In the genomic region with DNA sequence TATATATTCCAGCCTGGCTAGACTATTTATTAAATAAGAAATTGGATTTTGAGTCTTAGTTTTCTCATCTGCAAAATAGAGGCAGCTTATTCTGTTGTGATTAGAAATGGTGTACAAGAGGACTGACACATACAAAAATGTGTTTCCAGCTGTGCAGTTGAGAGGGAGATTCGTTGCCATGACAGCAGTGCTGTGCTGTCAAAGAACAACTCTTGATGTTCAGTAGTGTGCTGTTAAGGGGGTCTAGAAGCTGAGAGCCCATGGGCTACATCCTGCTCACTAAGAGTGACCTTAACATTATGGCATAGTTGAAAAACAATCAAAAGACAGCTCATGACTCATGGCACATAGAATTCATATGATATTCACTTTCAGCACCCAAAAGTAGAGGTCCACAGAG, we compare ENCODE assay signal across 27 mouse cellular contexts.
DNase-seq lines count a peak whose midpoint lies in the region; ATAC-seq and TF ChIP-seq lines count a peak whose summit lies in the region.
"Had no signal": no experiment of that assay in that cellular context is flagged by ENCODE, and none has a peak within 500 bp of the region (broad histone marks: within the 10 kb centered on the region; RNA-seq: fewer than 3 reads in every experiment).

No protein-coding gene starts in this region.

- TF ChIP-seq CTCF in forebrain, postnatal 0 days (IDR thresholded peaks at IDR 0.05; ENCODE audit: low read depth), result no peak

- no peak overlapping the region for H3K4me2 ChIP-seq in forebrain, embryonic 14.5 days (ENCODE audit: low read length)
- no peak overlapping the region for H3K4me2 ChIP-seq in forebrain, embryonic 11.5 days (ENCODE audit: low read depth, low read length, severe bottlenecking)
- no peak overlapping the region for H3K4me2 ChIP-seq in midbrain, embryonic 13.5 days (replicated peaks)
- H3K4me2 ChIP-seq in forebrain, postnatal 0 days (ENCODE audit: low read depth), result no peak overlapping the region
- no peak overlapping the region for H3K4me2 ChIP-seq in kidney, embryonic 15.5 days
- H3K4me2 ChIP-seq: embryonic facial prominence, embryonic 13.5 days; liver, embryonic 12.5 days; midbrain, embryonic 12.5 days; neural tube, embryonic 12.5 days had no signal

- no peak overlapping the region for H3K27ac ChIP-seq in forebrain, embryonic 14.5 days (ENCODE audit: low read depth, low read length)
- no peak overlapping the region for H3K27ac ChIP-seq in forebrain, embryonic 11.5 days (ENCODE audit: low read depth, low read length)
- H3K27ac ChIP-seq in midbrain, embryonic 13.5 days, result 0 out of 2 replicates have a peak overlapping the region, but pooled peaks have one; percentile 25
- H3K27ac ChIP-seq in midbrain, embryonic 10.5 days (replicated peaks), result no peak overlapping the region
- H3K27ac ChIP-seq in forebrain, postnatal 0 days (ENCODE audit: low read depth, low read length), result no peak overlapping the region
- H3K27ac ChIP-seq in kidney, embryonic 15.5 days, result no peak overlapping the region
- H3K27ac ChIP-seq: embryonic facial prominence, embryonic 13.5 days; hindbrain, embryonic 10.5 days; layer of hippocampus, adult 2 months; liver, embryonic 12.5 days; macrophage; midbrain, embryonic 12.5 days; neural tube, embryonic 12.5 days had no signal

- no peaks in the 10 kb centered on the region for H3K36me3 ChIP-seq in forebrain, embryonic 14.5 days (ENCODE audit: control insufficient read depth, insufficient read depth, low read length)
- no peaks in the 10 kb centered on the region for H3K36me3 ChIP-seq in forebrain, embryonic 11.5 days (ENCODE audit: control insufficient read depth, insufficient read depth, low read length)
- H3K36me3 ChIP-seq in midbrain, embryonic 13.5 days, result no peaks in the 10 kb centered on the region
- no peaks in the 10 kb centered on the region for H3K36me3 ChIP-seq in midbrain, embryonic 10.5 days
- H3K36me3 ChIP-seq in forebrain, postnatal 0 days (ENCODE audit: insufficient read depth), result no peaks in the 10 kb centered on the region
- no peaks in the 10 kb centered on the region for H3K36me3 ChIP-seq in kidney, embryonic 15.5 days
- H3K36me3 ChIP-seq: embryonic facial prominence, embryonic 13.5 days; hindbrain, embryonic 10.5 days; liver, embryonic 12.5 days; midbrain, embryonic 12.5 days; neural tube, embryonic 12.5 days had no signal

- H3K4me3 ChIP-seq in forebrain, embryonic 14.5 days (ENCODE audit: low read depth, low read length), result no peak overlapping the region
- no peak overlapping the region for H3K4me3 ChIP-seq in forebrain, embryonic 11.5 days (ENCODE audit: low read depth, low read length)
- H3K4me3 ChIP-seq in midbrain, embryonic 13.5 days (replicated peaks), result no peak overlapping the region
- no peak overlapping the region for H3K4me3 ChIP-seq in midbrain, embryonic 10.5 days
- no peak overlapping the region for H3K4me3 ChIP-seq in forebrain, postnatal 0 days (ENCODE audit: low read depth, low read length)
- no peak overlapping the region for H3K4me3 ChIP-seq in kidney, embryonic 15.5 days (replicated peaks)
- H3K4me3 ChIP-seq: embryonic facial prominence, embryonic 13.5 days; hindbrain, embryonic 10.5 days; layer of hippocampus, adult 2 months; liver, embryonic 12.5 days; midbrain, embryonic 12.5 days; myocyte; neural tube, embryonic 12.5 days had no signal

- WGBS in forebrain, embryonic 14.5 days, result 49% methylated on average over 1 of the region's 1 CpGs
- WGBS in forebrain, embryonic 11.5 days, result 69% methylated on average over 1 of the region's 1 CpGs
- WGBS in midbrain, embryonic 13.5 days, result 33% methylated on average over 1 of the region's 1 CpGs
- 63% methylated on average over 1 of the region's 1 CpGs for WGBS in midbrain, embryonic 10.5 days
- 38% methylated on average over 1 of the region's 1 CpGs for WGBS in forebrain, postnatal 0 days
- WGBS in kidney, embryonic 15.5 days, result 67% methylated on average over 1 of the region's 1 CpGs

- H3K9me3 ChIP-seq in forebrain, embryonic 14.5 days (replicated peaks; ENCODE audit: control insufficient read depth, low read length), result no peaks in the 10 kb centered on the region
- H3K9me3 ChIP-seq in forebrain, embryonic 11.5 days (ENCODE audit: control insufficient read depth, low read length), result no peaks in the 10 kb centered on the region
- H3K9me3 ChIP-seq in midbrain, embryonic 13.5 days, result no peaks in the 10 kb centered on the region
- H3K9me3 ChIP-seq in midbrain, embryonic 10.5 days (replicated peaks), result no peaks in the 10 kb centered on the region
- H3K9me3 ChIP-seq in forebrain, postnatal 0 days (ENCODE audit: low read length), result no peaks in the 10 kb centered on the region
- H3K9me3 ChIP-seq in kidney, embryonic 15.5 days (replicated peaks), result no peaks in the 10 kb centered on the region
- H3K9me3 ChIP-seq: embryonic facial prominence, embryonic 13.5 days; hindbrain, embryonic 10.5 days; liver, embryonic 12.5 days; midbrain, embryonic 12.5 days; neural tube, embryonic 12.5 days had no signal

- peak; percentile 38 for DNase-seq in forebrain, embryonic 14.5 days (ENCODE audit: low spot score)
- no peak for DNase-seq in forebrain, embryonic 11.5 days (ENCODE audit: low spot score)
- no peak for DNase-seq in midbrain, embryonic 10.5 days (ENCODE audit: low spot score)
- DNase-seq in forebrain, postnatal 0 days, result no peak
- no peak for DNase-seq in layer of hippocampus, adult 9-10 months (ENCODE audit: low spot score)
- DNase-seq: adrenal gland, postnatal 14 days; cerebellum, adult 18-20 months; cerebellum, postnatal 10 days; gastrocnemius, postnatal 14 days; heart, postnatal 14 days; kidney, adult 18-20 months; kidney, postnatal 36 days; left cerebral cortex, postnatal 4 days; liver, postnatal 0 days; right cerebral cortex, postnatal 14 days; thymus, postnatal 4 days had no signal

- H3K27me3 ChIP-seq in forebrain, embryonic 14.5 days (replicated peaks; ENCODE audit: control insufficient read depth, insufficient read depth, low read length), result no peaks in the 10 kb centered on the region
- no peaks in the 10 kb centered on the region for H3K27me3 ChIP-seq in forebrain, embryonic 11.5 days (ENCODE audit: control insufficient read depth, insufficient read depth, low read length)
- 0 out of 2 replicates have a peak, but pooled peaks cover 4% of the 10 kb centered on the region for H3K27me3 ChIP-seq in midbrain, embryonic 13.5 days
- peaks cover 14% of the 10 kb centered on the region for H3K27me3 ChIP-seq in midbrain, embryonic 10.5 days (ENCODE audit: low read depth, poor library complexity, severe bottlenecking)
- H3K27me3 ChIP-seq in forebrain, postnatal 0 days (ENCODE audit: insufficient read depth, low read length), result no peaks in the 10 kb centered on the region
- H3K27me3 ChIP-seq in kidney, embryonic 15.5 days, result no peaks in the 10 kb centered on the region
- H3K27me3 ChIP-seq: embryonic facial prominence, embryonic 13.5 days; Patski had no signal

- ATAC-seq in forebrain, embryonic 14.5 days, result no peak
- no peak for ATAC-seq in forebrain, embryonic 11.5 days (replicated peaks; ENCODE audit: low FRiP score)
- 0 out of 2 replicates have a peak, but pooled peaks have one; percentile 32 for ATAC-seq in midbrain, embryonic 13.5 days
- peak; percentile 73; the same call in 1 of the 2 replicates for ATAC-seq in forebrain, postnatal 0 days
- no peak for ATAC-seq in kidney, embryonic 15.5 days (replicated peaks; ENCODE audit: low FRiP score)
- ATAC-seq: liver, embryonic 12.5 days; liver, postnatal 0 days; Patski had no signal

- peaks cover 5% of the 10 kb centered on the region; the same call in 1 of the 2 replicates for H3K4me1 ChIP-seq in forebrain, embryonic 14.5 days (ENCODE audit: control insufficient read depth, insufficient read depth, low read length)
- 0 out of 2 replicates have a peak, but pooled peaks cover 2% of the 10 kb centered on the region for H3K4me1 ChIP-seq in forebrain, embryonic 11.5 days (replicated peaks; ENCODE audit: control insufficient read depth, insufficient read depth, low read length)
- peaks cover 42% of the 10 kb centered on the region for H3K4me1 ChIP-seq in midbrain, embryonic 13.5 days (replicated peaks)
- H3K4me1 ChIP-seq in midbrain, embryonic 10.5 days, result peaks cover 45% of the 10 kb centered on the region
- H3K4me1 ChIP-seq in forebrain, postnatal 0 days (ENCODE audit: insufficient read depth), result peaks cover 8% of the 10 kb centered on the region; the same call in 1 of the 2 replicates
- peaks cover 32% of the 10 kb centered on the region for H3K4me1 ChIP-seq in kidney, embryonic 15.5 days
- H3K4me1 ChIP-seq: neural tube, embryonic 12.5 days had no signal

- no peak overlapping the region for H3K9ac ChIP-seq in forebrain, embryonic 14.5 days (ENCODE audit: low read length)
- H3K9ac ChIP-seq in forebrain, embryonic 11.5 days (ENCODE audit: low read length), result no peak overlapping the region
- no peak overlapping the region for H3K9ac ChIP-seq in midbrain, embryonic 13.5 days (replicated peaks)
- no peak overlapping the region for H3K9ac ChIP-seq in forebrain, postnatal 0 days
- no peak overlapping the region for H3K9ac ChIP-seq in kidney, embryonic 15.5 days
- H3K9ac ChIP-seq: embryonic facial prominence, embryonic 13.5 days; liver, embryonic 12.5 days; liver, postnatal 0 days; midbrain, embryonic 12.5 days; neural tube, embryonic 12.5 days had no signal

Comparison
In these comparisons a context has a peak if more than half of its experiments do, and no peak if none do; other contexts are left out.
1. ATAC-seq: peak in midbrain, embryonic 13.5 days (single experiment) and forebrain, postnatal 0 days (single experiment); none in forebrain, embryonic 14.5 days (single experiment), forebrain, embryonic 11.5 days (single experiment) and kidney, embryonic 15.5 days (single experiment).